Mouse (Mus musculus): ENCODE data around the gene Hsp90b1.
"Not testable (repeated sequence)": the region's sequence is repeated elsewhere in the genome, so short reads cannot be mapped to it uniquely, and the experiment has no call there.

Hsp90b1 gene

GRCm38 (mm10) chr10:86705318-86705921 lies at the start of gene Hsp90b1, which contains the start of gene Ttc41:
Gene Hsp90b1 (minus strand): TSS chr10:86705509.
Gene Ttc41 (plus strand): TSS chr10:86705811.
- peak; percentile 99 for DNase-seq

GRCm38 (mm10) chr10:86744306-86744705 lies 39.0 kb upstream of the Hsp90b1 start:
- no peak for DNase-seq

DNA sequence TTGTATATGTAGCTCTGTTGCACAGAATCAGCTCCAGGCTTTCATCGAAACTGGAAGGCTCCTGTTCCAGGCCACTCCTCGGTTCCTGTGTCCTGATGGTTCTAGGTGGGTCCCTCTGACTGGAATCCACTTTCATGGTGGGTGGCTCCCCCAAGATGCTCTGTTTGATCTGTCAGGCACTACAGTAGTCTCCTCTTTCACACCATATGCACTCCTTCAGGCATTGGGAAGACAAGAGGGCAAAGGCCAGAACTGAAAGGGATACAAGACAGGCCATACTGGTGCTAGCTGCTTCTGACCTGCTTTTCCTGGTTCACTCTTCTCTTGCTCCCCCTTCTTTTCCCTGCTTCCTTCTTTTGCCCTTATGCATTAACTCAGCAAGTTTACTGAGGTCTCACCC lies 37.6 kb upstream of the Hsp90b1 start:
- no peak for DNase-seq

- no peak for DNase-seq
Observed at GRCm38 (mm10) chr10:86735036-86735435, 29.7 kb upstream of the Hsp90b1 start.

GRCm38 (mm10) chr10:86731500-86731863 lies 26.2 kb upstream of the Hsp90b1 start:
- DNase-seq: no peak

- peak; percentile 87 to 91 for DNase-seq
Observed at GRCm38 (mm10) chr10:86730823-86731499, 25.7 kb upstream of the Hsp90b1 start.

- DNase-seq: no peak
Observed at GRCm38 (mm10) chr10:86728176-86728575, 22.9 kb upstream of the Hsp90b1 start.

DNA sequence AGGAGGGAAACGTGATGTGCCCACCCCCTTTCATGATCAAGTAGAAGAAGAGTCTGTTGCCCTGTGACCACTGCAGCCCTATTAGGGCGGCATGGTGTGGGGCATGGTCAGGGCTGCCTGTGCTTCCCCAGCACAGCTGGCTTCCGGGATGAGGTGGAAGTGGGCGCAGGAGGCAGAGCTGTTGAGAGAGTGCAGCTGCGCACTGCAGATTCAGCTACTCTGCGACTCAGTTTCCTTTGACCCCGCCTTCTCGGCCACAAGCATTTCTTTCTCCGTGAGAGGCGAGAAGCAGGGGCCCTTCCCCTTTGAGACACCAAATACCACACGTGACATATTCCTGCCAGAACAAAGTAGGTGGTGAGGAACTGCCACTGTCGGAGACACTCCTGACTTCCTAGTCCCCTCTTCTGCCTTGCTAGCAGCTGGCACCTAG lies 22.3 kb upstream of the Hsp90b1 start:
- DNase-seq: peak in 1 of 2 experiments; percentile 14

- DNase-seq: no peak
Observed at GRCm38 (mm10) chr10:86712156-86712555, 6.8 kb upstream of the Hsp90b1 start.

- no peak for DNase-seq
Observed at GRCm38 (mm10) chr10:86707134-86707533, 1.8 kb upstream of the Hsp90b1 start.

- DNase-seq: peak; percentile 81 to 88
Observed at GRCm38 (mm10) chr10:86705922-86706752, 828 bp upstream of the Hsp90b1 start.

DNA sequence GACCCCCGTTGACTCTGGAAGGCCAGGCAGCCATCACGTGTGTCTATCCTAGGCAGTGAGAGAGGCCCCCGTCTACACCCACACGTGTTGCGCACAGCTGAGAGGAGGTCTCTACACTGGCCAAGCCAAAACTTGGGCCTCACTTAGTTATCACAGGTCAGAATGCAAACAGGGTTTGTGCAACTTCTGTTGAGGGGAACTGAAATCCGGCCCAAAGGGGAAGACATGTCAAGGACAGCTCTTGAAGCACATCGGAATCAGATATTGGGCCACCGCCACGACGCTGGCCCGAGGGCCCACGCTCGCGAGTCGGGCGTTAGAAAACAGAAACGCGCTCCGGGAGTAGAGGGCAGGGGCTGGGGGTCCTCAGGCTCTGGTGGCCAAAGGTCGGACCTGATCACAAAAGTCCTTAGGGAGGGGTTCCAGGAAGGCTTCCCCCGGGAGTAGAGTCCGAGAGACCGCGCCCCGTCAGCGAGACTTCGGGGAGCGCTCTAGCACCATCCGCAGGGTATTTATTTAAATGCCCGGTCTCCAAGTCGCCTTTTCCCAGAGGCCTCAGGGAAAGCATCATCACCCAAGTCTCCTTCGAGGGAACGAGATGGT lies 619 bp downstream of the Hsp90b1 start:
- DNase-seq: peak in 1 of 2 experiments; percentile 47

- DNase-seq: no peak
Observed at GRCm38 (mm10) chr10:86704141-86704540, 1.2 kb downstream of the Hsp90b1 start.

GRCm38 (mm10) chr10:86703375-86703774 lies 1.9 kb downstream of the Hsp90b1 start:
- no peak for DNase-seq

- DNase-seq: peak; percentile 20 to 35
Observed at GRCm38 (mm10) chr10:86702312-86702920, 2.9 kb downstream of the Hsp90b1 start.

- DNase-seq: no peak
Observed at GRCm38 (mm10) chr10:86700973-86701372, 4.3 kb downstream of the Hsp90b1 start.

DNA sequence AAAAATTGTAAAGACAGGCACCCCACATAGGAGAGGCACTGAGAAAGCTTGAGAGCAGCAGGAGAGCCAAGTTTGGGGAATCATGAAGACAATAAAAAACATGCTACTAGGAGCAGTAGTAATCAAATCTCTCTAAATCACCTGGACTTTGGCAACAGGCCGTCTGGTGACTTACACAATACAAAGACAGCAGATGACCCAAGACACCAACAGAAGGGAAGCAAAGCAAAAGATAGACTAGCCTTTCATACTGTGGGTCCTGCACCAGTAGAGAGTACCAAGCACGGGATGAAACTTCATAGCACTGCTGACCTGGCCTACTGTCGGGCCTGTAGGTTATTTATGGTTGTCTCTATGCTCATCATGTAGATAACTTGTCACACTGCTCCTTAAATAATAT lies 5.1 kb downstream of the Hsp90b1 start:
- no peak for DNase-seq

DNA sequence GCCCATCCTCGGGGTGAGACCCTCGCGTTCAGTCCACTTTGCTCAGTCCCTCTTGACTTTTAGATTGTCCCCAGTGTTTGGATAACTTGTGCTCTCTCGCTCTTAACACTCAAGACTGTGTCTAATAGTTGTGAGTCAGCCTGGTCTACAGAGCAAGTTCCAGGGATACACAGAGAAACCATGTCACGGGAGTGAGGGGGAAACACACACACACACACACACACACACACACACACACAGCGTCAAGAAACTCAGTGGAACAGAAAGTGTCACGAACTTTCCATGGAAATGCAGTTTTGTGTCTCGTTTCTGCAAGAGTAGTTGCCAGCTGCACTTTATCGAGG lies 19.3 kb downstream of the Hsp90b1 start:
- DNase-seq: not testable (repeated sequence)

DNA sequence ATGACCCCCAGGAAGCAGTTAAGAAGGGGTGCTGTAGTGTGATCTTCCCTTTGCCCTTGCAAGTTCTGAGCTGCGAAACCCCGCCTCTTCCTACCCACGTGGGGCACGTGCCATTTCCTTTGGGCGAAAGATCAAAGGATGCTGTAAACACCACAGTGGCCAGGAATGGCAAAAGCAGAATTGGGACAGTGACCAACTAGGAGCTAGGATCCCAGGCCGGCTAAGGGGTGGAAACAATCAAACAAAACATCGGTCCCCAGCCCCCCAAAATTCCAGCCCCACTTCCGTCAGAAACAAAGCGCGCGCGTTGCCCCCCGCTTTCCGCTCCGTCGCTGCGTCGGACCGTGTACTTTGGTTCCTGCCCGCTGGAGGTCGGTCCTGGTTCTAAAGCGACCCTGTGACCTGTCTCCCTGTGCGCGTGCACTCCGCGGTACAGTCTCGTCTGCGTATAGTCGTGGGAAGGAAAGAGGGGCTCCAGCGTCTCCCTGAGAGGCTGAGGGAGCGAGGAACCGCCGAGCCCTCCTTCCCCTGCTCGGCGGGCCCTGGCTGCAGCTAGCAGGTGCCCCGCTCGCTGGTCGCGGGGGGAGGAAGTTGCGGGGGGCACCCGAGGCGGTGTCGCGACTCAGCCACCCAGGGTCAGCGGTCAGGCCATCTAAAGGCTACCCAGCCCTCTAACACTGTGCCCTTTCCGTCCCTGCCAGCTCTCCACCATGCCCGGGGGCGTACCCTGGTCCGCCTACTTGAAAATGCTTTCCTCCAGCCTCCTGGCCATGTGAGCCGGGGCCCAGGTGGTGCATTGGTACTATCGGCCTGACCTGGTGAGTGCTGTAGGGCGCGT lies 19.9 kb downstream of the Hsp90b1 start:
- peak; percentile 91 to 92 for DNase-seq

GRCm38 (mm10) chr10:86684797-86685178 lies 20.5 kb downstream of the Hsp90b1 start:
- not testable (repeated sequence) for DNase-seq

- not testable (repeated sequence) for DNase-seq
Observed at GRCm38 (mm10) chr10:86670550-86670949, 34.8 kb downstream of the Hsp90b1 start.
